Mouse (Mus musculus) spleen, postnatal 10 days (tissue): Measurements from ENCODE around the gene Dynlrb1.

Experiments used
- DNase-seq, 2 experiments: peaks; one replicate each; pipeline ENCODE4 v3.0.0; 2021 to 2022; ENCODE audit warnings: low spot score in 2 of 2

The Dynlrb1 gene

GRCm38 (mm10) chr2:155280116-155280515, 43.8 kb downstream of the Dynlrb1 start:
- no peak for DNase-seq

- DNase-seq = no peak
These were observed 47.5 kb downstream of the Dynlrb1 start for GRCm38 (mm10) chr2:155283793-155284192.

GRCm38 (mm10) chr2:155284647-155285046, 48.3 kb downstream of the Dynlrb1 start:
- no peak for DNase-seq

GRCm38 (mm10) chr2:155285744-155286143, 49.4 kb downstream of the Dynlrb1 start:
- DNase-seq = no peak

- DNase-seq = no peak
These were observed 51.3 kb downstream of the Dynlrb1 start for GRCm38 (mm10) chr2:155287456-155288250.

GRCm38 (mm10) chr2:155290066-155290465, 53.7 kb downstream of the Dynlrb1 start:
- no peak for DNase-seq

GRCm38 (mm10) chr2:155293382-155293781, 57.0 kb downstream of the Dynlrb1 start:
- DNase-seq = no peak

- DNase-seq = no peak
These were observed 57.6 kb downstream of the Dynlrb1 start for GRCm38 (mm10) chr2:155293946-155294345.

GRCm38 (mm10) chr2:155295453-155295852, 59.1 kb downstream of the Dynlrb1 start:
- DNase-seq = no peak

GRCm38 (mm10) chr2:155299563-155299962, 63.2 kb downstream of the Dynlrb1 start:
- no peak for DNase-seq
